Mouse (Mus musculus): ENCODE results near the gene Drd2. TPM values are rescaled to one million over a fixed set of nuclear protein-coding genes. Genes with fewer than 3 reads are reported as not detected.
A peak's percentile ranks its signal among the peaks of the same experiment; 100 is the strongest.

Drd2 gene
- polyA plus RNA-seq, 1 experiment from 2014 or later = 0.06 TPM

DNA sequence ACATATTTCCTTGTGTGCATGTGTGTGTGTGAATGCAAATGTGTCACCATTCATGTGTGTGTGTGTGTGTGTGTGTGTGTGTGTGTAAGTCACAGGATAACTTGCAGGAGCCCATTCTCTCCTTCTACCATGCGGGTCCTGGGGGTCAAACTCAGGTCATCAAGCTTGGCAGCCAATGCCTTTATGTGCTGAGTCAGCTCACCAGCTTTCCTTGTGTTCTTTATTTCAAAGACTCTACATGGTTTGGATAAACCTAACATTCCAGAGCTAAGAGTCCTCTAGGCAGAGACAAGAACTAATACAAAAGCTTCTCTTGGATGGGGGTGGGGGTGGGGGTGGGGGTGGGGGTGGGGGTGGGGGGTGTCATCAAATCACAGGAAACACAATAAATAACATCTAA lies 85.2 kb downstream of the Drd2 start:
- H3K4me3 ChIP-seq (replicated peaks; ENCODE audit: low read length) = no peak overlapping the region
- no peaks in the 10 kb centered on the region for H3K4me1 ChIP-seq (ENCODE audit: control insufficient read depth, insufficient read depth, low read length)
- no peaks in the 10 kb centered on the region for H3K27me3 ChIP-seq (ENCODE audit: control insufficient read depth, insufficient read depth, low read length)
- ATAC-seq (ENCODE audit: insufficient read depth, low FRiP score) = no peak
- no peak overlapping the region for H3K9ac ChIP-seq (ENCODE audit: low read length)
- no peaks in the 10 kb centered on the region for H3K36me3 ChIP-seq (ENCODE audit: control insufficient read depth, insufficient read depth, low read length)
- H3K27ac ChIP-seq (ENCODE audit: low read length) = no peak overlapping the region
- 30% methylated on average over 1 of the region's 1 CpGs for WGBS
- H3K9me3 ChIP-seq (replicated peaks; ENCODE audit: control insufficient read depth, low read length) = no peaks in the 10 kb centered on the region
- H3K4me2 ChIP-seq (ENCODE audit: low read depth, low read length) = no peak overlapping the region

DNA sequence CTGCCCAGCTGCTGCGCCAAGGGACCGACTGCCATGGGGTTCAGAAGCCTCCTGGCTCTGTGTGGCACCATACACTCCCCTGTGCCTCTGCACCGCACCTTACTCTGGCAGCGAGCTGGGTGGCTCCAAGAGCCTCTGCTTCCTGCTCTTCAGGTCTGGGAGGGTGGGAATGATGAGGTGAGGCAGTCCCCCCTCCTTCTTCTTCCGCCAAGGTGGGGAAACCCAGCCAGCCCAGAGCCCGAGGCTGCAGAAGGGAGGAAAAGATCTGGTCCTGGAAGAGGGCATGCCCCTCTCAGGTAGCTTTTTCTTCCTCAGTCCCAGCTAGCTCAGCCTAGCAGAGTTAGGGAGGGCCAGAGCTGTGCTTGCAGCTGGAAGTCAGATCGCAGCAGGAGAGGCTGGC lies 86.5 kb downstream of the Drd2 start, which contains the start of gene Ankk1:
Ankk1 (minus strand) TSS at position 101 of the 400 bp plus-strand sequence.
- peak within 1 kb of the TSS; percentile 33; the same call in 1 of the 2 replicates for H3K27ac ChIP-seq (ENCODE audit: low read length)
- no peaks in the 10 kb centered on the region for H3K4me1 ChIP-seq (ENCODE audit: control insufficient read depth, insufficient read depth, low read length)
- WGBS = 72% methylated on average over 7 of the region's 7 CpGs
- no peak for ATAC-seq (ENCODE audit: insufficient read depth, low FRiP score)
- no peak within 1 kb of the TSS for H3K4me2 ChIP-seq (ENCODE audit: low read depth, low read length)
- H3K4me3 ChIP-seq (replicated peaks; ENCODE audit: low read length) = no peak within 1 kb of the TSS
- H3K36me3 ChIP-seq (ENCODE audit: control insufficient read depth, insufficient read depth, low read length) = no peaks in the 10 kb centered on the region
- H3K9ac ChIP-seq (ENCODE audit: low read length) = no peak within 1 kb of the TSS
- no peaks in the 10 kb centered on the region for H3K9me3 ChIP-seq (replicated peaks; ENCODE audit: control insufficient read depth, low read length)
- no peaks in the 10 kb centered on the region for H3K27me3 ChIP-seq (ENCODE audit: control insufficient read depth, insufficient read depth, low read length)

- H3K9ac ChIP-seq (ENCODE audit: low read length) = no peak overlapping the region
- no peak for ATAC-seq (ENCODE audit: insufficient read depth, low FRiP score)
- no peak overlapping the region for H3K27ac ChIP-seq (ENCODE audit: low read length)
- H3K9me3 ChIP-seq (replicated peaks; ENCODE audit: control insufficient read depth, low read length) = no peaks in the 10 kb centered on the region
- no peak overlapping the region for H3K4me2 ChIP-seq (ENCODE audit: low read depth, low read length)
- no peaks in the 10 kb centered on the region for H3K27me3 ChIP-seq (ENCODE audit: control insufficient read depth, insufficient read depth, low read length)
- no peaks in the 10 kb centered on the region for H3K4me1 ChIP-seq (ENCODE audit: control insufficient read depth, insufficient read depth, low read length)
- H3K4me3 ChIP-seq (replicated peaks; ENCODE audit: low read length) = no peak overlapping the region
- WGBS = 64% methylated on average over 5 of the region's 5 CpGs
- H3K36me3 ChIP-seq (ENCODE audit: control insufficient read depth, insufficient read depth, low read length) = no peaks in the 10 kb centered on the region
Observed at GRCm38 (mm10) chr9:49427478-49427877, 87.1 kb downstream of the Drd2 start.

DNA sequence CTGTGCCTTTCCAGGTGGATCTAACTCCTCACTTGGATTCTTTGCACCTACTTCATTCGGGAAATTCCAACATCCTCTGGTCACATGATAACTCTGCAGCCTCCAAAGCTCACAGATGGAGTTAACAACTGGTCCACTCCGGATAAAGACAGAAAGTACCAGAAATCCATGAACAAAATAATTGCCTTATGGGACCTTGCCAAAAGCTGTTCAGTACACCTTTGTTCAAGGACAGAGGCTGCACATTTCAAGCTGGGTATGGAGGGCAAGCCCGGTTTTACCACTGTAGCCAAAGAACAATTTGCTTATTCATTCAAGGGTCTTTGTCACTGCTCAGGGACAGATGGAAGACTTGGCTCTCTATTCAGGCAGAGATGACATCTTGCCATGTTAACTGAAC lies 102.2 kb downstream of the Drd2 start:
- 76% methylated on average over 3 of the region's 3 CpGs for WGBS
- H3K27ac ChIP-seq (ENCODE audit: low read length) = no peak overlapping the region
- H3K4me3 ChIP-seq (replicated peaks; ENCODE audit: low read length) = no peak overlapping the region
- H3K36me3 ChIP-seq (ENCODE audit: control insufficient read depth, insufficient read depth, low read length) = no peaks in the 10 kb centered on the region
- H3K9me3 ChIP-seq (replicated peaks; ENCODE audit: control insufficient read depth, low read length) = no peaks in the 10 kb centered on the region
- no peaks in the 10 kb centered on the region for H3K27me3 ChIP-seq (ENCODE audit: control insufficient read depth, insufficient read depth, low read length)
- no peak overlapping the region for H3K9ac ChIP-seq (ENCODE audit: low read length)
- ATAC-seq (ENCODE audit: insufficient read depth, low FRiP score) = no peak
- no peak overlapping the region for H3K4me2 ChIP-seq (ENCODE audit: low read depth, low read length)
- no peaks in the 10 kb centered on the region for H3K4me1 ChIP-seq (ENCODE audit: control insufficient read depth, insufficient read depth, low read length)

- no peaks in the 10 kb centered on the region for H3K4me1 ChIP-seq (ENCODE audit: control insufficient read depth, insufficient read depth, low read length)
Observed at GRCm38 (mm10) chr9:49450491-49450890, 110.1 kb downstream of the Drd2 start.

DNA sequence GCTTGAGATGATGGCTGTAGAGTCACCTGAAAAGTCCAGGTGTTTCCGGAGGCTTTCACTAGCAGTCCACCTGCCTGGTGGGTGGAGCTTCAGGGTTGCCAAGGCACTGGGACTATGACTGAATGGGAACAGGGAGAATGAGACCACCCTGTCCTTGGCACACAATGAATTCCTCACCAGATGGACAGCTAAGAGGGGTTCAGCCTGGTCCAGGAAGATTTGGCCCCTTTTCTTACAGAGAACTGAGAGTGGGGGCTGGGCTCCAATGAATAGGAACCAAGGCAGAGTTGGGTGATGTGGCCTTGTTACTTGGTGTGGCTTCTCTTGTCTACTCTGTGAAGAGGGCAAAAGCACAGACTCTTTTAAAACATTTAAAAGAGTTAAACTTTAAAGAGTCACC lies 112.0 kb downstream of the Drd2 start:
- Histone ChIP-seq H3K4me2 (ENCODE audit: low read depth, low read length) (no peak overlapping the region), H3K27me3 (ENCODE audit: control insufficient read depth, insufficient read depth, low read length) (no peaks in the 10 kb centered on the region), H3K9ac (ENCODE audit: low read length) (no peak overlapping the region), H3K27ac (ENCODE audit: low read length) (no peak overlapping the region), H3K36me3 (ENCODE audit: control insufficient read depth, insufficient read depth, low read length) (no peaks in the 10 kb centered on the region), H3K4me3 (replicated peaks; ENCODE audit: low read length) (no peak overlapping the region), H3K4me1 (ENCODE audit: control insufficient read depth, insufficient read depth, low read length) (no peaks in the 10 kb centered on the region), H3K9me3 (replicated peaks; ENCODE audit: control insufficient read depth, low read length) (no peaks in the 10 kb centered on the region)
- ATAC-seq (ENCODE audit: insufficient read depth, low FRiP score) = no peak
- WGBS = 76% methylated on average over 1 of the region's 1 CpGs

More at GRCm38 (mm10) chr9:49450491-49450890, 110.1 kb downstream of the Drd2 start:
- H3K9me3 ChIP-seq (replicated peaks; ENCODE audit: control insufficient read depth, low read length) = no peaks in the 10 kb centered on the region
- WGBS = 74% methylated on average over 3 of the region's 3 CpGs
- no peak overlapping the region for H3K4me2 ChIP-seq (ENCODE audit: low read depth, low read length)
- no peaks in the 10 kb centered on the region for H3K27me3 ChIP-seq (ENCODE audit: control insufficient read depth, insufficient read depth, low read length)
- no peak overlapping the region for H3K4me3 ChIP-seq (replicated peaks; ENCODE audit: low read length)
- H3K36me3 ChIP-seq (ENCODE audit: control insufficient read depth, insufficient read depth, low read length) = no peaks in the 10 kb centered on the region
- H3K9ac ChIP-seq (ENCODE audit: low read length) = no peak overlapping the region
- H3K27ac ChIP-seq (ENCODE audit: low read length) = no peak overlapping the region
- no peak for ATAC-seq (ENCODE audit: insufficient read depth, low FRiP score)

DNA sequence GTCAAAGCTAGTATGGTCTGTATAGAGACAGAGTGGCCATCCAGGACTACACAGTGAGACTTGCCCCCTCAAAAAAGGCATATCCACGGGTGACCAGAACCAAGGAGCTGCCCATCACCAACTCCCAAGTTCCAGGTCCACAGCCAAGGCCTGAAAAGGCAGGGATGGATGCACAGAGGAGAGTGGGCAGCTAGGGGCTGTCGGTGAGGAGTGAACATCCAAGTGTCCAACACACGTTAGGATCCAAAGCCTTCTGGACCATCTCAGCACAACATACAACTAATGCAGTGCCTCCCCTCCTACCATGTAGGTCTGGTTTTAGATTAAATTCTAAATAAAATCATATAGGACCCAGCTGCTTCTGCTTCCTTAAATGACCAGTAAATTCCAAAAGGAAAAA lies 115.7 kb downstream of the Drd2 start:
- Histone ChIP-seq H3K4me2 (ENCODE audit: low read depth, low read length) (no peak overlapping the region), H3K27me3 (ENCODE audit: control insufficient read depth, insufficient read depth, low read length) (no peaks in the 10 kb centered on the region), H3K4me1 (ENCODE audit: control insufficient read depth, insufficient read depth, low read length) (no peaks in the 10 kb centered on the region), H3K36me3 (ENCODE audit: control insufficient read depth, insufficient read depth, low read length) (no peaks in the 10 kb centered on the region), H3K9ac (ENCODE audit: low read length) (no peak overlapping the region), H3K27ac (ENCODE audit: low read length) (no peak overlapping the region), H3K4me3 (replicated peaks; ENCODE audit: low read length) (no peak overlapping the region), H3K9me3 (replicated peaks; ENCODE audit: control insufficient read depth, low read length) (no peaks in the 10 kb centered on the region)
- ATAC-seq (ENCODE audit: insufficient read depth, low FRiP score) = no peak
- WGBS = 83% methylated on average over 3 of the region's 3 CpGs

Other genes with a start within 250 kb of the Drd2 start
- not detected in 2 replicates for gene Gm4894, start 90.1 kb upstream of the Drd2 start, polyA plus RNA-seq (2015; fragmentation: Nextera tagmentation; extraction: Ambion mirVana)
- 3.4 and 4.4 TPM in 2 replicates for gene Ankk1, start 86.4 kb downstream of the Drd2 start, polyA plus RNA-seq (2015; fragmentation: Nextera tagmentation; extraction: Ambion mirVana)
- 1.4 TPM in 2 replicates for gene Ttc12, start 145.6 kb downstream of the Drd2 start, polyA plus RNA-seq (2015; fragmentation: Nextera tagmentation; extraction: Ambion mirVana)

All from stomach, embryonic 16.5 days (tissue).